Mouse (Mus musculus) MEL (cell line): ENCODE data around the gene Mgll. TPM values are rescaled to one million over a fixed set of nuclear protein-coding genes. Genes with fewer than 3 reads are reported as not detected.

Experiments used
- DNase-seq: peaks from one replicate; pipeline ENCODE4 v3.0.0; 2011; ENCODE audit warnings: low read depth, low spot score
- H3K27ac ChIP-seq: 2 replicates; pipeline ENCODE4 v1.5.1; 2012; ENCODE audit warnings: low read depth, mild to moderate bottlenecking, control low read depth, low read length, moderate library complexity; ENCODE audit not compliant: control insufficient read depth
- H3K27me3 ChIP-seq, 2 experiments: fragments of 150-350 bp in 1 of 2; sonication (generic) in 1 of 2; 2 replicates each; pipeline ENCODE4 v1.6.1; 2012; ENCODE audit warnings: low read length in 2 of 2, mild to moderate bottlenecking in 2 of 2, improper control_type of control experiment in 1 of 2, moderate library complexity in 1 of 2; ENCODE audit not compliant: insufficient read depth in 2 of 2, control insufficient read depth in 1 of 2
- H3K36me3 ChIP-seq, 2 experiments: 2 replicates each; pipeline ENCODE4 v1.6.1; 2012 to 2014; ENCODE audit warnings: low read length in 2 of 2, improper control_type of control experiment in 1 of 2, inconsistent platforms in 1 of 2, mild to moderate bottlenecking in 1 of 2; ENCODE audit not compliant: insufficient read depth in 2 of 2, control insufficient read depth in 1 of 2
- H3K4me1 ChIP-seq, 2 experiments: fragments of 150-350 bp in 1 of 2; sonication (generic) in 1 of 2; 2 replicates each; pipeline ENCODE4 v1.6.1; 2012; ENCODE audit warnings: low read length in 2 of 2, improper control_type of control experiment in 1 of 2, mild to moderate bottlenecking in 1 of 2; ENCODE audit not compliant: insufficient read depth in 2 of 2, control insufficient read depth in 1 of 2
- H3K4me3 ChIP-seq, 2 experiments: fragments of 150-350 bp in 1 of 2; sonication (generic) in 1 of 2; 2 replicates each; pipeline ENCODE4 v1.5.1; 2012; ENCODE audit warnings: low read depth in 2 of 2, low read length in 2 of 2, mild to moderate bottlenecking in 2 of 2, moderate library complexity in 2 of 2, control low read depth in 1 of 2, improper control_type of control experiment in 1 of 2; ENCODE audit not compliant: control insufficient read depth in 1 of 2, insufficient read depth in 1 of 2
- H3K79me2 ChIP-seq: 2 replicates; pipeline ENCODE4 v1.6.1; 2012; ENCODE audit warnings: mild to moderate bottlenecking, low read length, moderate library complexity; ENCODE audit not compliant: control insufficient read depth, poor library complexity, insufficient read depth
- H3K9ac ChIP-seq: 2 replicates; pipeline ENCODE4 v1.6.1; 2012; ENCODE audit warnings: low read depth, mild to moderate bottlenecking, control low read depth, low read length, moderate library complexity; ENCODE audit not compliant: control insufficient read depth, poor library complexity, severe bottlenecking
- H3K9me3 ChIP-seq: fragments of 150-350 bp; sonication (generic); replicated peaks from 2 replicates; pipeline ENCODE4 v1.6.1; 2012; ENCODE audit warnings: mild to moderate bottlenecking, low read length, improper control_type of control experiment, moderate library complexity; ENCODE audit not compliant: insufficient read depth
- BHLHE40 ChIP-seq: IDR thresholded peaks from 2 replicates; pipeline ENCODE4 v1.6.1; 2012; ENCODE audit warnings: low read depth, mild to moderate bottlenecking, inconsistent platforms, low read length, improper control_type of control experiment, borderline replicate concordance
- CHD1 ChIP-seq: IDR thresholded peaks from 2 replicates; pipeline ENCODE4 v1.6.1; 2012; ENCODE audit warnings: low read depth, mild to moderate bottlenecking, inconsistent platforms, low read length, improper control_type of control experiment
- CHD2 ChIP-seq: IDR thresholded peaks from 2 replicates; pipeline ENCODE4 v1.6.1; 2011; ENCODE audit warnings: low read length, improper control_type of control experiment
- ELF1 ChIP-seq: IDR thresholded peaks from 2 replicates; pipeline ENCODE4 v1.6.1; 2014; ENCODE audit warnings: low read depth, mild to moderate bottlenecking, inconsistent platforms, low read length, improper control_type of control experiment, moderate library complexity
- EP300 ChIP-seq, 2 experiments: IDR thresholded peaks; 2 replicates each; pipeline ENCODE4 v1.6.1; 2011; ENCODE audit warnings: improper control_type of control experiment in 2 of 2, low read length in 2 of 2, low read depth in 1 of 2, mild to moderate bottlenecking in 1 of 2
- ETS1 ChIP-seq: IDR thresholded peaks from 2 replicates; pipeline ENCODE4 v1.6.1; 2012; ENCODE audit warnings: low read depth, mild to moderate bottlenecking, inconsistent platforms, low read length, improper control_type of control experiment, moderate library complexity
- GATA1 ChIP-seq: IDR thresholded peaks from 2 replicates; pipeline ENCODE4 v1.6.1; 2011; ENCODE audit warnings: low read depth, low read length, improper control_type of control experiment
- JUND ChIP-seq: IDR thresholded peaks from 2 replicates; pipeline ENCODE4 v1.6.1; 2011; ENCODE audit warnings: low read depth, mild to moderate bottlenecking, improper control_type of control experiment, low read length
- KAT2A ChIP-seq: conservative IDR thresholded peaks from 2 replicates; pipeline ENCODE4 v1.6.1; 2012; ENCODE audit warnings: low read depth, low read length, improper control_type of control experiment, inconsistent platforms
- MAX ChIP-seq: IDR thresholded peaks from 2 replicates; pipeline ENCODE4 v1.6.1; 2011; ENCODE audit warnings: low read length, improper control_type of control experiment
- MXI1 ChIP-seq: IDR thresholded peaks from 2 replicates; pipeline ENCODE4 v1.6.1; 2011; ENCODE audit warnings: mild to moderate bottlenecking, low read depth, low read length, improper control_type of control experiment
- NELFE ChIP-seq: IDR thresholded peaks from 2 replicates; pipeline ENCODE4 v1.6.1; 2011; ENCODE audit warnings: low read depth, low read length, improper control_type of control experiment
- POLR2A ChIP-seq, 2 experiments: IDR thresholded peaks; 2 replicates each; pipeline ENCODE4 v1.6.1; 2011 to 2012; ENCODE audit warnings: low read length in 2 of 2, mild to moderate bottlenecking in 2 of 2, control low read depth in 1 of 2, improper control_type of control experiment in 1 of 2, low read depth in 1 of 2, moderate library complexity in 1 of 2; ENCODE audit not compliant: control insufficient read depth in 1 of 2, insufficient read depth in 1 of 2, poor library complexity in 1 of 2
- RCOR1 ChIP-seq: IDR thresholded peaks from 2 replicates; pipeline ENCODE4 v1.6.1; 2012; ENCODE audit warnings: low read depth, mild to moderate bottlenecking, inconsistent platforms, low read length, improper control_type of control experiment
- TBP ChIP-seq: IDR thresholded peaks from 2 replicates; pipeline ENCODE4 v1.8.0; 2011; ENCODE audit warnings: low read depth, low read length, improper control_type of control experiment
- TCF12 ChIP-seq: IDR thresholded peaks from 2 replicates; pipeline ENCODE4 v1.6.1; 2014; ENCODE audit warnings: low read depth, mild to moderate bottlenecking, inconsistent platforms, low read length, improper control_type of control experiment, moderate library complexity
- USF1 ChIP-seq: IDR thresholded peaks from 2 replicates; pipeline ENCODE4 v1.6.1; 2014; ENCODE audit warnings: low read depth, mild to moderate bottlenecking, inconsistent platforms, low read length, improper control_type of control experiment, moderate library complexity
- USF2 ChIP-seq, 2 experiments: IDR thresholded peaks; 2 replicates each; pipeline ENCODE4 v1.6.1; 2011 to 2012; ENCODE audit warnings: improper control_type of control experiment in 2 of 2, low read length in 2 of 2, borderline replicate concordance in 1 of 2, inconsistent platforms in 1 of 2, low read depth in 1 of 2, mild to moderate bottlenecking in 1 of 2; ENCODE audit not compliant: insufficient read depth in 1 of 2
- ZC3H11A ChIP-seq: IDR thresholded peaks from 2 replicates; pipeline ENCODE4 v1.6.1; 2012; ENCODE audit warnings: low read depth, mild to moderate bottlenecking, inconsistent platforms, low read length, improper control_type of control experiment
- ZMIZ1 ChIP-seq: IDR thresholded peaks from 2 replicates; pipeline ENCODE4 v1.6.1; 2012; ENCODE audit warnings: low read depth, mild to moderate bottlenecking, inconsistent platforms, low read length, improper control_type of control experiment, moderate library complexity
- polyA plus RNA-seq, 2 experiments: library from polyadenylated mRNA; stranded (reverse) in 1 of 2; unstranded in 1 of 2; fragments of >175 nt in 1 of 2; fragments of >200 nt in 1 of 2; gene quantifications; 2 replicates each; pipeline versions ENCODE4 v1.2.1 to v1.2.4; 2012; ENCODE audit warnings: low replicate concordance in 2 of 2, low read depth in 1 of 2; ENCODE audit not compliant: insufficient read length in 2 of 2, insufficient read depth in 1 of 2, missing spikeins in 1 of 2
- total RNA-seq: library from RNA; depleted of rRNA; stranded (reverse); fragments of 300-350 nt; gene quantifications from 2 replicates; pipeline ENCODE4 v1.2.3, GENCODE M21; 2012

The Mgll gene
- total and polyA plus RNA-seq, 3 experiments: not detected

DNA sequence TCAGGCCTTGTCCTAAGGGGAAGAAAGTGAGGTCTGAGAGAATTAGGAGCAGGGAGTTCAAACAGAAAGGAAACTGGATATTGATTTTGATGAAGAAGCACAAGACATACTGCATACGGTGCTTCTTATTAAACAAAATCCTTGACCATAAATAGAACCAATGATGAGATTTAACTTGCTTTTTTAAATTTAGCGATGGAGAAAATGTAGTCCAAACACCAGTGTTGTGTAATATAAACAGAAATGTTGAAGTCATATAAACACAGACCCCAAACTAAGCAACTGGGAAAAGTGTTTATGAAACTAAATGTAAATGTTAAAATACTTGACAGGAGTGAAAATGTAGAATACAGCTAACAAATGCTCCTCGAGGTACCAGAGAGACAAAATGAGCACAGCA lies 35.5 kb upstream of the Mgll start:
- H3K4me3 ChIP-seq: no peak overlapping the region
- H3K36me3 ChIP-seq: no peaks in the 10 kb centered on the region
- H3K9me3 ChIP-seq: no peaks in the 10 kb centered on the region
- H3K27ac ChIP-seq: no peak overlapping the region
- DNase-seq: no peak
- no peaks in the 10 kb centered on the region for H3K4me1 ChIP-seq
- H3K9ac ChIP-seq: no peak overlapping the region
- H3K79me2 ChIP-seq: no peaks in the 10 kb centered on the region
- peaks cover 3 to 4% of the 10 kb centered on the region in 2 experiments for H3K27me3 ChIP-seq
- TF ChIP-seq JUND: no peak
- no peak for TF ChIP-seq RCOR1
- no peak for TF ChIP-seq GATA1
- TF ChIP-seq POLR2A (IDR thresholded peaks at IDR 0.05; ENCODE audit: control insufficient read depth in 1 of 2, insufficient read depth in 1 of 2, low read depth in 1 of 2, low read length in 2 of 2, poor library complexity in 1 of 2): no peak
- TF ChIP-seq USF2 (IDR thresholded peaks at IDR 0.05; ENCODE audit: borderline replicate concordance in 1 of 2, insufficient read depth in 1 of 2, low read depth in 1 of 2, low read length in 2 of 2): no peak
- TF ChIP-seq ELF1: no peak
- TF ChIP-seq KAT2A: no peak
- TF ChIP-seq ZMIZ1: no peak
- no peak for TF ChIP-seq EP300 (IDR thresholded peaks at IDR 0.05; ENCODE audit: low read depth in 1 of 2, low read length in 2 of 2)
- TF ChIP-seq USF1: no peak
- TF ChIP-seq ETS1: no peak
- TF ChIP-seq CHD2: no peak
- TF ChIP-seq TBP: no peak
- TF ChIP-seq CHD1: no peak
- no peak for TF ChIP-seq NELFE
- no peak for TF ChIP-seq TCF12
- no peak for TF ChIP-seq MXI1
- TF ChIP-seq MAX: no peak
- no peak for TF ChIP-seq BHLHE40

DNA sequence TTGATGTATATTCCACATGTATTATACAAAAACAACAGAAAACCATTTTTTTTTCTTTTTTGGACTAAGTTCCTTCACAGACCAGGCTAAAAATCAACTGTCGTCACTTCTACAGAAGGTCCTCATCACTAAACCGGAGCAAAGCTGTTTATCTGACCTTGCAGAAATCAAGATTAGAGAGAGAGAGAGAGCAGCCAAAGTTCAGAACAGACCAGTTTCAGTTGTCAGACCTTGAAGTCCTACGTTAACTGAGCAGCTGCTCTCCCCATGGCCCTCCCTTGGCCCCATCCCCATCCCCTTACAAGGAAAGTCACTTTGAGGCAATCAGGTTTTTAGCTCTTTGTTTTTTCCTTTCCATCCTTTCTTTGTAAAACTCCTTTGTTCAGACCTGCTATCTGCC lies 34.0 kb upstream of the Mgll start:
- Histone ChIP-seq H3K9me3 (no peaks in the 10 kb centered on the region), H3K79me2 (no peaks in the 10 kb centered on the region), H3K27me3 (peaks cover 3 to 5% of the 10 kb centered on the region in 2 experiments), H3K4me1 (no peaks in the 10 kb centered on the region), H3K27ac (no peak overlapping the region), H3K9ac (no peak overlapping the region), H3K36me3 (no peaks in the 10 kb centered on the region), H3K4me3 (no peak overlapping the region)
- no peak for TF ChIP-seq ZC3H11A
- TF ChIP-seq TBP: no peak
- no peak for TF ChIP-seq CHD2
- peak; percentile 2 for DNase-seq
